Mouse (Mus musculus): Measurements from ENCODE around the gene Prn. TPM values are rescaled to one million over a fixed set of nuclear protein-coding genes. Genes with fewer than 3 reads are reported as not detected.

Prn gene
- polyA plus RNA-seq, 1 experiment from 2014 or later = 0.32 TPM

DNA sequence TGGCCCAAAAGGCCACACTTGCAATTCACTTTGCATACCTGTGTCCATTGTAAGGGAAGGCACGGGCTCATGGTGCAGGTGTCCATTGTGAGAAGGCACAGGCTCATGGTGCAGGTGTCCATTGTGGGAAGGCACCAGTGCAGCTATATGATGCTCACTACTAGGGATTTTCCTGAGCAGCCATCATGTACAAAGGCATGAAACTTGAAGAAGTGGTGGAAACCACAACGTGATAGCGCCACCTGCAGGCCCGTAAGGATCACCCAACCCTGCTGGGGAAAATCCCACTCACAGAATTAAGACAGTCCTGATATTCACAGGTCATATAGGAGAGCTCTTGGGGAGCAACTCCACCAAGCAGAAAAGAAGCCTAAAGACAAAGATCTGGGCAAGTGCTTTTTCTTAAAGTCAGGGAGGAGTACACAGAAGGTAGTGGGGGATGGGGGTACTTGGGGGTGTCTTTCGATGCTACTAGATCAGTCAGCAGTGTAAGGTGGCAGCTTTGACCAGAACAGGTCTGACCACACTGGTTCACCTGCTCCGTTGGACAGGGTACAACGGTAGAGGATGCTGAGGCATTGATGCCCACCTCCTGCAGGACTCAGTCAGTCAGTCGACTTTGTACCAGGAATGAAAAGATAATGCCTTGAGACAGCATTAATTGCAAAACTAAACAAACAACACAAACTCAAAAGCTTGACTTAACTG, 29.8 kb downstream of the Prn start:
- no peak overlapping the region for H3K4me2 ChIP-seq (ENCODE audit: low read length)
- peak; percentile 72 for ATAC-seq
- no peak overlapping the region for H3K27ac ChIP-seq (ENCODE audit: low read depth, low read length)
- H3K4me3 ChIP-seq (ENCODE audit: low read depth, low read length) = no peak overlapping the region
- H3K9ac ChIP-seq (ENCODE audit: low read length) = no peak overlapping the region
- H3K27me3 ChIP-seq (replicated peaks; ENCODE audit: control insufficient read depth, insufficient read depth, low read length) = no peaks in the 10 kb centered on the region
- WGBS = 38% methylated on average over 8 of the region's 8 CpGs
- peak; percentile 78 for DNase-seq (ENCODE audit: low spot score)
- H3K9me3 ChIP-seq (replicated peaks; ENCODE audit: control insufficient read depth, low read length) = no peaks in the 10 kb centered on the region
- no peaks in the 10 kb centered on the region for H3K4me1 ChIP-seq (ENCODE audit: control insufficient read depth, insufficient read depth, low read length)
- peaks cover 25% of the 10 kb centered on the region for H3K36me3 ChIP-seq (ENCODE audit: control insufficient read depth, insufficient read depth, low read length)

DNA sequence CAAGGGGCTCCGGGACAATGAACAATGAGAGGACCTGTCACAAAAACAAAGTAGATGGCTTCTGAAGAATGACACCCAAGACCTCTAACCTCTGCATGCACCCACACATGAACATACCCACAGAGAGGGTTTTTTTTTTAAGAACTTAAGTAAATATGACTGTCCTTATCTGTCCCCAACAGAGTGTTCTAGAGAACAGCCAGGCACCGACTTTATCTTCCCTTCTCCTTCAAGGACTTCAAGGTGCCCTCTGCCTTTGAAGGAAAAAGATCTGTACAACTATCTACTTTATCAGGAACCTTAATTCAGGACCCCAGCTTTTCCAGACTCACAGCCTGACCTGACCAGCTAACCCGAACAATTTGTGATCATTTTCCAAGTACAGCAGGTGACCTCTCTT, 30.7 kb downstream of the Prn start:
- Histone ChIP-seq H3K4me3 (ENCODE audit: low read depth, low read length) (no peak overlapping the region), H3K4me2 (ENCODE audit: low read length) (no peak overlapping the region), H3K27ac (ENCODE audit: low read depth, low read length) (no peak overlapping the region), H3K9ac (ENCODE audit: low read length) (no peak overlapping the region), H3K27me3 (replicated peaks; ENCODE audit: control insufficient read depth, insufficient read depth, low read length) (no peaks in the 10 kb centered on the region), H3K4me1 (ENCODE audit: control insufficient read depth, insufficient read depth, low read length) (no peaks in the 10 kb centered on the region), H3K9me3 (replicated peaks; ENCODE audit: control insufficient read depth, low read length) (no peaks in the 10 kb centered on the region), H3K36me3 (ENCODE audit: control insufficient read depth, insufficient read depth, low read length) (peaks cover 25% of the 10 kb centered on the region)
- ATAC-seq (no peak), DNase-seq (ENCODE audit: low spot score) (no peak)
- 90% methylated on average over 3 of the region's 3 CpGs for WGBS

DNA sequence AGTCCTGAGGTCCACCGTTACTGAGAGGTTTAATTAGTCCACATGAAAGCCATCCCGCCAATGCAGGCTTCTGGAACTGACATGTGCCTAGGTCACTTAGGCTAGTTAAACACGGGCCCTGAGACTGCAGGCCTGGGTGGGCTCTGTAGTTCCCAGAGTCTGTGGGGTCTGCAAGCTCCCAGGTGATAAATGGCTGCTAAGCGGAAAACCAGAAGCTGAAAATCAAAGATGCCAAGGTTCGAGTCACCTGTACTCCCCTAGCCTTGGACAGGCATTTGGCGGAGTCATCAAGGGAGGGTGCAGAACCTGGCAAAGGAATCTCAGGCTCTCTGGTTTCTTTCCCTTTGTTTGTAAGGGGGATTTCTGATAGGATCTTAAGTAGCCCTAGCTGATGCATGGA, 31.7 kb downstream of the Prn start:
- ATAC-seq (no peak), DNase-seq (ENCODE audit: low spot score) (no peak)
- no peak overlapping the region for H3K4me2 ChIP-seq (ENCODE audit: low read length)
- H3K36me3 ChIP-seq (ENCODE audit: control insufficient read depth, insufficient read depth, low read length) = peaks cover 22% of the 10 kb centered on the region
- no peak overlapping the region for H3K4me3 ChIP-seq (ENCODE audit: low read depth, low read length)
- H3K4me1 ChIP-seq (ENCODE audit: control insufficient read depth, insufficient read depth, low read length) = no peaks in the 10 kb centered on the region
- no peak overlapping the region for H3K9ac ChIP-seq (ENCODE audit: low read length)
- no peak overlapping the region for H3K27ac ChIP-seq (ENCODE audit: low read depth, low read length)
- H3K9me3 ChIP-seq (replicated peaks; ENCODE audit: control insufficient read depth, low read length) = no peaks in the 10 kb centered on the region
- WGBS = 77% methylated on average over 6 of the region's 6 CpGs
- no peaks in the 10 kb centered on the region for H3K27me3 ChIP-seq (replicated peaks; ENCODE audit: control insufficient read depth, insufficient read depth, low read length)

DNA sequence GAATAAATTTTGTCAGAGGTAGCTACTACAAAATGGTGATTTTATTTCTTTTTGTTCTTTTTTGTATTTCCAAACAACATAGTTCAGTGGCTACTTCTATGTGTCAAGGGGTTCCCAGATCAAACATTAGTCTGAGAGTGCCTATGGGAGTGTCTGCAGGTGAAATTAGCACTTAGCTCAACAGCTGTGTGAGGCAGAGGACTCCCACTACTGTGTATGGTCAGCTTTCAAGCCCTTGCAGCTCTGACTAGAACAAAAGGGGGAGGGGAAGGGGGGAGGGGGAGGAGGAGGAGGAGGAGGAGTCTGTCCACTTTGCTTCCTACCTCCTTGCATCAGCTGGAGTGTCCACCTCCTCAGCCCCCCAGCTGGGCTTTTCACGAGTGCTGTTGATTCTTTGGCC, 34.6 kb downstream of the Prn start:
- no peaks in the 10 kb centered on the region for H3K36me3 ChIP-seq (ENCODE audit: control insufficient read depth, insufficient read depth, low read length)
- H3K4me2 ChIP-seq (ENCODE audit: low read length) = no peak overlapping the region
- H3K4me1 ChIP-seq (ENCODE audit: control insufficient read depth, insufficient read depth, low read length) = no peaks in the 10 kb centered on the region
- ATAC-seq = no peak
- DNase-seq (ENCODE audit: low spot score) = no peak
- H3K9me3 ChIP-seq (replicated peaks; ENCODE audit: control insufficient read depth, low read length) = no peaks in the 10 kb centered on the region
- no peak overlapping the region for H3K9ac ChIP-seq (ENCODE audit: low read length)
- 5% methylated on average over 1 of the region's 1 CpGs for WGBS
- H3K4me3 ChIP-seq (ENCODE audit: low read depth, low read length) = no peak overlapping the region
- H3K27ac ChIP-seq (ENCODE audit: low read depth, low read length) = no peak overlapping the region
- H3K27me3 ChIP-seq (replicated peaks; ENCODE audit: control insufficient read depth, insufficient read depth, low read length) = no peaks in the 10 kb centered on the region

DNA sequence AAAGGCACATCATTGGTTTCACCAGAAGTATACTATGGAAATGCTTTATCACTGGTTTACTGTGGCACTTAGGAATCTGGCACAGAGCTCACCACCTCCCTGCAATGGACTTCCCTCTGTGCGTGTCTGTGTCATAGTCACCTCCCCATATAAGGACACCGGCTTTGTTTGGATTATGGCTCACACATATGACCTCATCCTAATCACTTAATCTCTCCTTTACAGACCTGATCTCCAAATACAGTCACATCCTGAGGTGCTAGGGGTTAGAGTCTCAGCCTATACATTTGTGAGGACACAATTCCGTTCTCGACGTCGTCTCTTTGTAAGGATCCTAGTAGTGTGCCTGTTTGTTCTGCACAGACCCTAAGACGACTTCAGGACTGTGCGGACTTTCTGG, 35.5 kb downstream of the Prn start:
- Histone ChIP-seq H3K9me3 (replicated peaks; ENCODE audit: control insufficient read depth, low read length) (no peaks in the 10 kb centered on the region), H3K4me2 (ENCODE audit: low read length) (no peak overlapping the region), H3K9ac (ENCODE audit: low read length) (no peak overlapping the region), H3K27ac (ENCODE audit: low read depth, low read length) (no peak overlapping the region), H3K4me3 (ENCODE audit: low read depth, low read length) (no peak overlapping the region), H3K36me3 (ENCODE audit: control insufficient read depth, insufficient read depth, low read length) (no peaks in the 10 kb centered on the region), H3K4me1 (ENCODE audit: control insufficient read depth, insufficient read depth, low read length) (no peaks in the 10 kb centered on the region), H3K27me3 (replicated peaks; ENCODE audit: control insufficient read depth, insufficient read depth, low read length) (0 out of 2 replicates have a peak, but pooled peaks cover 2% of the 10 kb centered on the region)
- 88% methylated on average over 8 of the region's 8 CpGs for WGBS
- DNase-seq (ENCODE audit: low spot score) (no peak), ATAC-seq (no peak)

DNA sequence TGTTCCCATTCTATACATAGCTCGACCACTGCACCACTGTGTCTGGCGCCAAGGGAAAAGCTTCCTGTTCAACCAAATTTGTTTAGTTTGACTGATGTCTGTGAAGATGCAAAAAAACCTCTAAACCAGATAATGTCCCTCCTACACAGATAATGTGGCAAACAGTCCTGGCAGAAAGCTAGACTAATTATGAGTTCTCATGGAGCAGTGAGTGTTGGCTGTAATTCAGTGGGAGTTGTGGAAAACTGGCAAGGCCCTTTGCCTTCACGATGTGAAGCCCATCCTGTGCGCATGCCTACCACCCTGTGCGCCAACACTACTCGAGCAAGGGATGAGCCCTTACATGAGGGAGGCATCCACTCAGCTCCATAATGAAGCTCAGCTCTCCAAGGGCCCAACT, 36.0 kb downstream of the Prn start:
- Histone ChIP-seq H3K27ac (ENCODE audit: low read depth, low read length) (no peak overlapping the region), H3K4me2 (ENCODE audit: low read length) (no peak overlapping the region), H3K4me1 (ENCODE audit: control insufficient read depth, insufficient read depth, low read length) (no peaks in the 10 kb centered on the region), H3K9ac (ENCODE audit: low read length) (no peak overlapping the region), H3K9me3 (replicated peaks; ENCODE audit: control insufficient read depth, low read length) (no peaks in the 10 kb centered on the region), H3K27me3 (replicated peaks; ENCODE audit: control insufficient read depth, insufficient read depth, low read length) (0 out of 2 replicates have a peak, but pooled peaks cover 4% of the 10 kb centered on the region), H3K36me3 (ENCODE audit: control insufficient read depth, insufficient read depth, low read length) (no peaks in the 10 kb centered on the region), H3K4me3 (ENCODE audit: low read depth, low read length) (no peak overlapping the region)
- ATAC-seq = no peak
- 88% methylated on average over 6 of the region's 6 CpGs for whole genome bisulfite sequencing
- DNase-seq (ENCODE audit: low spot score) = no peak

DNA sequence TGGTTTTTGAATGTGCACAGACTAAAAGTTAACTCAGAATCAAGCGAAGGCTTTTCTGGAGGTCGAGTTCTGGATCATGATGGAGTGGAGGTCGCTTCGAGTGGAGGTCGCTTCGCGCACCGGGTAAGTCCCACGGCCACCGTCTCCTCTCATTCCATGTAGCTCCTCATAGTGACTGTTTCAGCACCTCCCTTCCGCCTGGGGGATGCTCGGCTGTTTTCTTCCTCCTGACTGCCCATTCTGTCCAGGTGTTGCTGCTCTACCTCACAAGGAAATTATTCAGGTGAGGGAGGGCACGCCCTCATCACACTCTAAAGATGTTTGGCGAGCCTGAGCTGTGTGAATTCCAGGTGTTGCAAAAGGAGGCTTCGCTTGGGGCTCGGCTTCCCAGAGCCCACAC, 36.6 kb downstream of the Prn start:
- 92% methylated on average over 16 of the region's 16 CpGs for WGBS
- no peak overlapping the region for H3K27ac ChIP-seq (ENCODE audit: low read depth, low read length)
- H3K9me3 ChIP-seq (replicated peaks; ENCODE audit: control insufficient read depth, low read length) = no peaks in the 10 kb centered on the region
- ATAC-seq (no peak), DNase-seq (ENCODE audit: low spot score) (no peak)
- no peak overlapping the region for H3K4me3 ChIP-seq (ENCODE audit: low read depth, low read length)
- H3K36me3 ChIP-seq (ENCODE audit: control insufficient read depth, insufficient read depth, low read length) = no peaks in the 10 kb centered on the region
- 0 out of 2 replicates have a peak, but pooled peaks cover 4% of the 10 kb centered on the region for H3K27me3 ChIP-seq (replicated peaks; ENCODE audit: control insufficient read depth, insufficient read depth, low read length)
- no peak overlapping the region for H3K9ac ChIP-seq (ENCODE audit: low read length)
- no peak overlapping the region for H3K4me2 ChIP-seq (ENCODE audit: low read length)
- no peaks in the 10 kb centered on the region for H3K4me1 ChIP-seq (ENCODE audit: control insufficient read depth, insufficient read depth, low read length)

DNA sequence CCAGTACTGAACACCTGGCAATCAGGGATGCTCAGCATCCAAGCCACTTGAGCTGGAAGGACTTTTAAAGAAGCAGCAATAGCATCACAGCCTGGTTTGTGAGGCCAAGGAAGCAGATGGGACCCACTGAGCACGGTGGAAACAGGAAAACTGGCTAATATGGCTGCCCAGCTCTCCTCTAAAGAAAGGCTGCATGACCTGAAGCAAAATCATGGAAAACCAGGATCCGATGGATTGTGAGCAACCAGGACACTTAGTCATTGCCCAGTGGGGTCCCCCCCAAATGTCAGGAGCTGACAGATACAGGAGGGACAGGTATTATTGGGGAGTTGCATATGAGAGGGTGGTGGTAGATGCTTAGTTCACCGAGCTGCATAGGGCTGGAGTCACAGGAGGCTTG, 38.4 kb downstream of the Prn start:
- Histone ChIP-seq H3K27me3 (replicated peaks; ENCODE audit: control insufficient read depth, insufficient read depth, low read length) (peaks cover 4% of the 10 kb centered on the region; the same call in 1 of the 2 replicates), H3K36me3 (ENCODE audit: control insufficient read depth, insufficient read depth, low read length) (no peaks in the 10 kb centered on the region), H3K9me3 (replicated peaks; ENCODE audit: control insufficient read depth, low read length) (no peaks in the 10 kb centered on the region), H3K9ac (ENCODE audit: low read length) (no peak overlapping the region), H3K27ac (ENCODE audit: low read depth, low read length) (no peak overlapping the region), H3K4me3 (ENCODE audit: low read depth, low read length) (no peak overlapping the region), H3K4me2 (ENCODE audit: low read length) (no peak overlapping the region), H3K4me1 (ENCODE audit: control insufficient read depth, insufficient read depth, low read length) (no peaks in the 10 kb centered on the region)
- 75% methylated on average over 3 of the region's 3 CpGs for WGBS
- DNase-seq (ENCODE audit: low spot score) (no peak), ATAC-seq (no peak)

DNA sequence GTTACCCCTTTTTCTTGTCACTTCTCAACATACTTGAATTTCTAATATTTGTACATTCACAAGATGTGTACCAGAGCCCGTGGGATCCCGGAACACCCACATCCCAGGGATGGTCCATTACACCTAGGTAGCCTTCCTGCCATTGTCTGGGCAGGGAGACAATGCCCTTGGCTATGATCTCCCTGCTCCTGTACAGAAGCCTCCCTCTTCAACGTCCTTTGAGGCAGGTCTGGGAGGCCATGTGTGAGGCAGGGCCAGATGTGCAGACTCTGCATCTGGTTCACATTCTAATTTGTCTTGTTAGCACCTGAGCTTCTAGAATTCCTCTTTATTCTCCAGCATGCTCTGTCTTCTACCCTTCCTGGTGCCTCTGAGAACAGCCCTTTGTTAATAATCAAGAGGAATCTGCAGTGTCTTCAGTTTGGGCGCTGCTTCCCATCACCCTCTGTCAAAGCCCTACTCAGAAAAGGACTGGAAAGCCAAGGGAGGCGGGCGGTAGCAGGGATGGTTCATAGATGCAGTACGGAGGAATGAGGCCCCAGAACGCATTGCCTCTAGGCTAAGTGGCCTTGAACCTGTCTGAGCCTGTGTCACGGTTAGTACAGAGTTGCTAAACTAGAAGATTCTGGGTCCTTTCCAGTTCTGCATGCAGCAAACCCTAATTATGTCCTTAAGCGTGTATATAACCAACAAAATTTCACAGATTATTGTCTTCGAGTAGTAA, 39.3 kb downstream of the Prn start:
- Histone ChIP-seq H3K27me3 (replicated peaks; ENCODE audit: control insufficient read depth, insufficient read depth, low read length) (peaks cover 7% of the 10 kb centered on the region; the same call in 1 of the 2 replicates), H3K4me3 (ENCODE audit: low read depth, low read length) (no peak overlapping the region), H3K27ac (ENCODE audit: low read depth, low read length) (no peak overlapping the region), H3K4me2 (ENCODE audit: low read length) (no peak overlapping the region), H3K36me3 (ENCODE audit: control insufficient read depth, insufficient read depth, low read length) (no peaks in the 10 kb centered on the region), H3K4me1 (ENCODE audit: control insufficient read depth, insufficient read depth, low read length) (no peaks in the 10 kb centered on the region), H3K9ac (ENCODE audit: low read length) (no peak overlapping the region), H3K9me3 (replicated peaks; ENCODE audit: control insufficient read depth, low read length) (no peaks in the 10 kb centered on the region)
- 77% methylated on average over 11 of the region's 11 CpGs for WGBS
- DNase-seq (ENCODE audit: low spot score) = no peak
- ATAC-seq = no peak

Measured in forebrain, embryonic 14.5 days (tissue).